Mouse (Mus musculus): ENCODE measurements at regions not wholly inside any gene's neighbourhood (a gene's known extent, or its start where the extent isn't known, plus 50 kb on each side); places are given as distances from the start of the nearest gene placed in this dataset.

- Histone ChIP-seq H3K4me2 (ENCODE audit: low read depth) (no peak overlapping the region), H3K9ac (replicated peaks) (no peak overlapping the region), H3K27me3 (ENCODE audit: control insufficient read depth, insufficient read depth, low read length) (no peaks in the 10 kb centered on the region), H3K9me3 (ENCODE audit: control insufficient read depth, low read length) (no peaks in the 10 kb centered on the region), H3K4me3 (ENCODE audit: insufficient read depth in 1 of 2, low read depth in 2 of 2, low read length in 2 of 2) (no peak overlapping the region), H3K36me3 (replicated peaks; ENCODE audit: control insufficient read depth, insufficient read depth, low read depth) (no peaks in the 10 kb centered on the region), H3K4me1 (replicated peaks; ENCODE audit: control insufficient read depth in 2 of 2, insufficient read depth in 2 of 2, low read length in 1 of 2) (no peaks in the 10 kb centered on the region), H3K27ac (no peak overlapping the region)
- ATAC-seq (ENCODE audit: insufficient read depth) = no peak
- TF ChIP-seq CTCF (IDR thresholded peaks at IDR 0.05; ENCODE audit: low read depth) = no peak
- TF ChIP-seq EP300 (IDR thresholded peaks at IDR 0.05; ENCODE audit: low read depth) = no peak
- 69% methylated on average over 9 of the region's 9 CpGs for WGBS (ENCODE audit: insufficient replicate concordance)
- DNase-seq (ENCODE audit: low read depth in 3 of 3, low spot score in 3 of 3) = no peak
These were observed 326.1 kb upstream of the Noct start for GRCm38 (mm10) chr3:50898179-50898578.

GRCm38 (mm10) chr3:50899830-50900350 is 324.4 kb upstream of the Noct start:
- H3K4me2 ChIP-seq (ENCODE audit: low read depth) = no peak overlapping the region
- no peaks in the 10 kb centered on the region for H3K4me1 ChIP-seq (replicated peaks; ENCODE audit: control insufficient read depth in 2 of 2, insufficient read depth in 2 of 2, low read length in 1 of 2)
- H3K4me3 ChIP-seq (ENCODE audit: insufficient read depth in 1 of 2, low read depth in 2 of 2, low read length in 2 of 2) = no peak overlapping the region
- 71% methylated on average over 7 of the region's 7 CpGs for WGBS (ENCODE audit: insufficient replicate concordance)
- TF ChIP-seq EP300 (IDR thresholded peaks at IDR 0.05; ENCODE audit: low read depth) (no peak), CTCF (IDR thresholded peaks at IDR 0.05; ENCODE audit: low read depth) (no peak)
- no peaks in the 10 kb centered on the region for H3K27me3 ChIP-seq (ENCODE audit: control insufficient read depth, insufficient read depth, low read length)
- no peak overlapping the region for H3K27ac ChIP-seq
- H3K36me3 ChIP-seq (replicated peaks; ENCODE audit: control insufficient read depth, insufficient read depth, low read depth) = no peaks in the 10 kb centered on the region
- H3K9ac ChIP-seq (replicated peaks) = no peak overlapping the region
- H3K9me3 ChIP-seq (ENCODE audit: control insufficient read depth, low read length) = no peaks in the 10 kb centered on the region
- DNase-seq (ENCODE audit: low read depth in 3 of 3, low spot score in 3 of 3) (no peak), ATAC-seq (ENCODE audit: insufficient read depth) (no peak)

GRCm38 (mm10) chr3:50900566-50900965 is 323.7 kb upstream of the Noct start:
- ATAC-seq (ENCODE audit: insufficient read depth) (no peak), DNase-seq (ENCODE audit: low read depth in 3 of 3, low spot score in 3 of 3) (no peak)
- Histone ChIP-seq H3K27ac (no peak overlapping the region), H3K4me3 (ENCODE audit: insufficient read depth in 1 of 2, low read depth in 2 of 2, low read length in 2 of 2) (no peak overlapping the region), H3K36me3 (replicated peaks; ENCODE audit: control insufficient read depth, insufficient read depth, low read depth) (no peaks in the 10 kb centered on the region), H3K9me3 (ENCODE audit: control insufficient read depth, low read length) (no peaks in the 10 kb centered on the region), H3K4me2 (ENCODE audit: low read depth) (no peak overlapping the region), H3K9ac (replicated peaks) (no peak overlapping the region), H3K4me1 (replicated peaks; ENCODE audit: control insufficient read depth in 2 of 2, insufficient read depth in 2 of 2, low read length in 1 of 2) (0 out of 4 replicates have a peak, but pooled peaks cover 0 to 2% of the 10 kb centered on the region in 2 experiments), H3K27me3 (ENCODE audit: control insufficient read depth, insufficient read depth, low read length) (no peaks in the 10 kb centered on the region)
- TF ChIP-seq CTCF (IDR thresholded peaks at IDR 0.05; ENCODE audit: low read depth) = no peak
- no peak for TF ChIP-seq EP300 (IDR thresholded peaks at IDR 0.05; ENCODE audit: low read depth)
- 75% methylated on average over 9 of the region's 9 CpGs for whole genome bisulfite sequencing (ENCODE audit: insufficient replicate concordance)

- ATAC-seq (ENCODE audit: insufficient read depth) (no peak), DNase-seq (ENCODE audit: low read depth in 3 of 3, low spot score in 3 of 3) (no peak)
- Histone ChIP-seq H3K27me3 (ENCODE audit: control insufficient read depth, insufficient read depth, low read length) (no peaks in the 10 kb centered on the region), H3K4me1 (replicated peaks; ENCODE audit: control insufficient read depth in 2 of 2, insufficient read depth in 2 of 2, low read length in 1 of 2) (0 out of 4 replicates have a peak, but pooled peaks cover 0 to 3% of the 10 kb centered on the region in 2 experiments), H3K27ac (no peak overlapping the region), H3K9ac (replicated peaks) (no peak overlapping the region), H3K36me3 (replicated peaks; ENCODE audit: control insufficient read depth, insufficient read depth, low read depth) (no peaks in the 10 kb centered on the region), H3K4me3 (ENCODE audit: insufficient read depth in 1 of 2, low read depth in 2 of 2, low read length in 2 of 2) (no peak overlapping the region), H3K9me3 (ENCODE audit: control insufficient read depth, low read length) (no peaks in the 10 kb centered on the region), H3K4me2 (ENCODE audit: low read depth) (no peak overlapping the region)
- WGBS (ENCODE audit: insufficient replicate concordance) = 78% methylated on average over 10 of the region's 10 CpGs
- no peak for TF ChIP-seq CTCF (IDR thresholded peaks at IDR 0.05; ENCODE audit: low read depth)
- TF ChIP-seq EP300 (IDR thresholded peaks at IDR 0.05; ENCODE audit: low read depth) = no peak
These were observed 322.9 kb upstream of the Noct start for GRCm38 (mm10) chr3:50901321-50901720.

- TF ChIP-seq EP300 (IDR thresholded peaks at IDR 0.05; ENCODE audit: low read depth) (no peak), CTCF (IDR thresholded peaks at IDR 0.05; ENCODE audit: low read depth) (no peak)
- H3K27me3 ChIP-seq (ENCODE audit: control insufficient read depth, insufficient read depth, low read length) = no peaks in the 10 kb centered on the region; the same call in 1 of the 2 replicates
- H3K4me1 ChIP-seq (replicated peaks; ENCODE audit: control insufficient read depth in 2 of 2, insufficient read depth in 2 of 2, low read length in 1 of 2) = 0 out of 4 replicates have a peak, but pooled peaks cover 0 to 3% of the 10 kb centered on the region in 2 experiments
- ATAC-seq (ENCODE audit: insufficient read depth) (no peak), DNase-seq (ENCODE audit: low read depth in 3 of 3, low spot score in 3 of 3) (no peak)
- H3K27ac ChIP-seq = no peak overlapping the region
- WGBS (ENCODE audit: insufficient replicate concordance) = 47% methylated on average over 7 of the region's 7 CpGs
- no peak overlapping the region for H3K4me3 ChIP-seq (ENCODE audit: insufficient read depth in 1 of 2, low read depth in 2 of 2, low read length in 2 of 2)
- H3K9me3 ChIP-seq (ENCODE audit: control insufficient read depth, low read length) = no peaks in the 10 kb centered on the region
- H3K4me2 ChIP-seq (ENCODE audit: low read depth) = no peak overlapping the region
- no peaks in the 10 kb centered on the region for H3K36me3 ChIP-seq (replicated peaks; ENCODE audit: control insufficient read depth, insufficient read depth, low read depth)
- no peak overlapping the region for H3K9ac ChIP-seq (replicated peaks)
These were observed 321.3 kb upstream of the Noct start for GRCm38 (mm10) chr3:50902933-50903332.

Data from liver, embryonic 14.5 days (tissue).